Mouse (Mus musculus) midbrain, embryonic 14.5 days (tissue): ENCODE measurements around the gene Rnh1. TPM values are rescaled to one million over a fixed set of nuclear protein-coding genes. Genes with fewer than 3 reads are reported as not detected.

Experiments used
- ATAC-seq: fragments of 200-750 bp; cut with Nextera tagmentation; 2 replicates; pipeline ENCODE4 v1.8.0; 2017; ENCODE audit warnings: moderate number of reproducible peaks, moderate library complexity; ENCODE audit not compliant: low FRiP score, low TSS enrichment
- DNase-seq: peaks from one replicate; pipeline ENCODE4 v3.0.0-alpha.2; 2015
- H3K27ac ChIP-seq: fragments of 300-500 bp; sonication (generic); replicated peaks from 2 replicates; pipeline ENCODE4 v1.5.1; 2014; ENCODE audit warnings: mild to moderate bottlenecking, low read depth, low read length, moderate library complexity
- H3K27me3 ChIP-seq: fragments of 300-500 bp; sonication (generic); 2 replicates; pipeline ENCODE4 v1.6.1; 2014; ENCODE audit warnings: low read length, control low read depth, mixed read lengths; ENCODE audit not compliant: control insufficient read depth, insufficient read depth
- H3K36me3 ChIP-seq: fragments of 300-500 bp; sonication (generic); 2 replicates; pipeline ENCODE4 v1.6.1; 2014; ENCODE audit warnings: low read length, control low read depth; ENCODE audit not compliant: control insufficient read depth, insufficient read depth
- H3K4me1 ChIP-seq: fragments of 300-500 bp; sonication (generic); 2 replicates; pipeline ENCODE4 v1.6.1; 2014; ENCODE audit warnings: mild to moderate bottlenecking, antibody characterized with exemption, low read length, control low read depth; ENCODE audit not compliant: control insufficient read depth, insufficient read depth
- H3K4me2 ChIP-seq: fragments of 300-500 bp; sonication (generic); 2 replicates; pipeline ENCODE4 v1.6.1; 2014; ENCODE audit warnings: mild to moderate bottlenecking, low read length, moderate library complexity
- H3K4me3 ChIP-seq: fragments of 300-500 bp; sonication (generic); replicated peaks from 2 replicates; pipeline ENCODE4 v1.5.1; 2014; ENCODE audit warnings: low read depth, low read length
- H3K9ac ChIP-seq: fragments of 300-500 bp; sonication (generic); replicated peaks from 2 replicates; pipeline ENCODE4 v1.6.1; 2014; ENCODE audit warnings: mild to moderate bottlenecking, low read length, moderate library complexity
- H3K9me3 ChIP-seq: fragments of 300-500 bp; sonication (generic); 2 replicates; pipeline ENCODE4 v1.6.1; 2016; ENCODE audit warnings: low read length, control low read depth, mixed read lengths; ENCODE audit not compliant: control insufficient read depth
- WGBS: fragments of 180-500 bp; shearing (Covaris S2); extraction: QIAGEN DNeasy Blood & Tissue Kit; methylation state at CpG from one replicate; pipeline ENCODE4 v1.1.7; 2014; 5-methylcytosine and 5-hydroxymethylcytosine counted together
- polyA plus RNA-seq: library from polyadenylated mRNA; unstranded; fragments of >200 nt; fragmentation: Nextera tagmentation; extraction: Ambion mirVana; gene quantifications from 2 replicates; pipeline ENCODE4 v1.2.1, GENCODE M21; 2014

Gene Rnh1
- polyA plus RNA-seq = 39.3 and 39.7 TPM in 2 replicates

- ATAC-seq (peak; percentile 97), DNase-seq (peak; percentile 97)
- WGBS = 3% methylated on average over 55 of the region's 55 CpGs
- peak within 1 kb of the TSS; percentile 69 for H3K9ac ChIP-seq
- peaks cover 20% of the 10 kb centered on the region for H3K4me1 ChIP-seq
- H3K4me2 ChIP-seq = peak within 1 kb of the TSS; percentile 76
- H3K36me3 ChIP-seq = no peaks in the 10 kb centered on the region
- H3K27ac ChIP-seq = peak within 1 kb of the TSS; percentile 96
- no peaks in the 10 kb centered on the region for H3K9me3 ChIP-seq
- peak within 1 kb of the TSS; percentile 51 for H3K4me3 ChIP-seq
- H3K27me3 ChIP-seq = no peaks in the 10 kb centered on the region
These were observed at the start of gene Rnh1 for GRCm38 (mm10) chr7:141172116-141173006. Gene Rnh1, minus strand, starts transcription at chr7:141172857.

GRCm38 (mm10) chr7:141222126-141222467, 49.4 kb upstream of the Rnh1 start:
- Histone ChIP-seq H3K4me2 (peak overlapping the region; percentile 69), H3K4me1 (peaks cover 15% of the 10 kb centered on the region), H3K9me3 (no peaks in the 10 kb centered on the region), H3K4me3 (peak overlapping the region; percentile 33), H3K9ac (peak overlapping the region; percentile 48), H3K36me3 (0 out of 2 replicates have a peak, but pooled peaks cover 5% of the 10 kb centered on the region), H3K27me3 (no peaks in the 10 kb centered on the region), H3K27ac (peak overlapping the region; percentile 78)
- 4% methylated on average over 8 of the region's 8 CpGs for WGBS
- ATAC-seq (no peak; the same call in 1 of the 2 replicates), DNase-seq (no peak)

GRCm38 (mm10) chr7:141221249-141222125, 48.8 kb upstream of the Rnh1 start:
- peak overlapping the region; percentile 78 for H3K27ac ChIP-seq
- H3K9me3 ChIP-seq = no peaks in the 10 kb centered on the region
- H3K4me3 ChIP-seq = peak overlapping the region; percentile 33
- peak; percentile 97 for ATAC-seq
- H3K36me3 ChIP-seq = 0 out of 2 replicates have a peak, but pooled peaks cover 5% of the 10 kb centered on the region
- WGBS = 2% methylated on average over 44 of the region's 44 CpGs
- peaks cover 17% of the 10 kb centered on the region for H3K4me1 ChIP-seq
- H3K4me2 ChIP-seq = peak overlapping the region; percentile 69
- DNase-seq = peak; percentile 98
- no peaks in the 10 kb centered on the region for H3K27me3 ChIP-seq
- H3K9ac ChIP-seq = peak overlapping the region; percentile 48

- DNase-seq = no peak
- 84% methylated on average over 1 of the region's 1 CpGs for WGBS
- Histone ChIP-seq H3K4me2 (no peak overlapping the region), H3K4me3 (no peak overlapping the region), H3K27ac (no peak overlapping the region), H3K36me3 (0 out of 2 replicates have a peak, but pooled peaks cover 5% of the 10 kb centered on the region), H3K9ac (no peak overlapping the region), H3K27me3 (no peaks in the 10 kb centered on the region), H3K9me3 (no peaks in the 10 kb centered on the region), H3K4me1 (peaks cover 21% of the 10 kb centered on the region)
- no peak for ATAC-seq
These were observed 47.7 kb upstream of the Rnh1 start for GRCm38 (mm10) chr7:141220377-141220776.

- no peak for ATAC-seq
- DNase-seq = no peak
- Histone ChIP-seq H3K27ac (no peak overlapping the region), H3K4me1 (peaks cover 27% of the 10 kb centered on the region), H3K36me3 (0 out of 2 replicates have a peak, but pooled peaks cover 5% of the 10 kb centered on the region), H3K9me3 (no peaks in the 10 kb centered on the region), H3K9ac (no peak overlapping the region), H3K4me2 (no peak overlapping the region), H3K27me3 (no peaks in the 10 kb centered on the region), H3K4me3 (no peak overlapping the region)
- WGBS = 100% methylated on average over 1 of the region's 1 CpGs
These were observed 47.0 kb upstream of the Rnh1 start for GRCm38 (mm10) chr7:141219558-141220099.

GRCm38 (mm10) chr7:141218557-141219133, 46.0 kb upstream of the Rnh1 start:
- peaks cover 28% of the 10 kb centered on the region for H3K4me1 ChIP-seq
- WGBS = 93% methylated on average over 5 of the region's 5 CpGs

GRCm38 (mm10) chr7:141218141-141218540, 45.5 kb upstream of the Rnh1 start:
- Histone ChIP-seq H3K27me3 (no peaks in the 10 kb centered on the region), H3K4me3 (no peak overlapping the region), H3K27ac (no peak overlapping the region), H3K4me1 (peaks cover 28% of the 10 kb centered on the region), H3K36me3 (0 out of 2 replicates have a peak, but pooled peaks cover 5% of the 10 kb centered on the region), H3K9ac (no peak overlapping the region), H3K4me2 (no peak overlapping the region), H3K9me3 (no peaks in the 10 kb centered on the region)
- ATAC-seq (no peak), DNase-seq (no peak)
- 89% methylated on average over 3 of the region's 3 CpGs for WGBS

More at GRCm38 (mm10) chr7:141218557-141219133, 46.0 kb upstream of the Rnh1 start:
- no peak for DNase-seq
- H3K4me2 ChIP-seq = no peak overlapping the region
- H3K9ac ChIP-seq = no peak overlapping the region
- H3K27me3 ChIP-seq = no peaks in the 10 kb centered on the region
- H3K27ac ChIP-seq = no peak overlapping the region
- H3K36me3 ChIP-seq = 0 out of 2 replicates have a peak, but pooled peaks cover 5% of the 10 kb centered on the region
- no peak overlapping the region for H3K4me3 ChIP-seq
- no peak for ATAC-seq
- no peaks in the 10 kb centered on the region for H3K9me3 ChIP-seq
